Mouse (Mus musculus): ENCODE results near the gene Fastkd5.
"Not testable (repeated sequence)": the region's sequence is repeated elsewhere in the genome, so short reads cannot be mapped to it uniquely, and the experiment has no call there.

The Fastkd5 gene

DNA sequence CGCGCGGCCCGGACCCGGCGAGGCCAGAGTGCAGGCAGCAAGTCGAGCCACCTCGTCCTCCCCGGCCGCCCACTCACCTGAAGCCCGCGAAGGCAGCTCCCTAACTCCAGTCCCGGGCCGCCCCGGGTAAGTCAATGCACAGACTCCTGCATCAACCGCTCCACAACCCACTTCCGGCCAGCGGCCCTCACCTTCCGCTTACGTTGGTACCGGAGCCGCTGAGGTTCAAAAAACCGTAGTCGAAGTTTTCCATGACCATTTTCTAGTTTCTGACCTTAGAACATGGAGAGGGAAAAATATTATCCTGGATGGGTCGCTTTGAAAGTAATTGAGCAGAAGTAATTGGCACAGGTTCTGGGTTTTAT is at the start of gene Fastkd5, which contains the start of gene Ubox5:
Gene Fastkd5 (minus strand): TSS at position 189 of the 365 bp plus-strand sequence.
Gene Ubox5 (minus strand): TSS at position 200 of the 365 bp plus-strand sequence.
- peak; percentile 84 to 85 for DNase-seq

DNA sequence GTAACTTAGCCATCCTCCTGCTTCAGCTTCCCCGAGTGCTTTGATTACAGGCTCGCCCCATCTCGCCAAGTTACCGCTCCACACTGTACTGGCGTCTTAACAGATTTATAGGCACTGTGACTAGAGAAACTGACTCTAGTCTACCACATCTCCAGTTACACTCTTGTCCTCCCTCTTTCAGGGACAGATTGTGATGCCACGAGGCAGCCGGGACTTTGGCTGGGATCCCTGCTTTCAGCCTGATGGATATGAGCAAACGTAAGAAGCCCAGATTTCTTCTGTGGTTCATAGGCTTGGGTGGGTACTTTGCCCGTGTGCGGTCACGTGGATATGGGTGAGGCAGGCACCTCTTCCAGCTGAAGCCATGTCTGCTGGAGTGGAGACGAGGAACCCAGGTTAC is 49.3 kb upstream of the Fastkd5 start:
- DNase-seq = no peak

DNA sequence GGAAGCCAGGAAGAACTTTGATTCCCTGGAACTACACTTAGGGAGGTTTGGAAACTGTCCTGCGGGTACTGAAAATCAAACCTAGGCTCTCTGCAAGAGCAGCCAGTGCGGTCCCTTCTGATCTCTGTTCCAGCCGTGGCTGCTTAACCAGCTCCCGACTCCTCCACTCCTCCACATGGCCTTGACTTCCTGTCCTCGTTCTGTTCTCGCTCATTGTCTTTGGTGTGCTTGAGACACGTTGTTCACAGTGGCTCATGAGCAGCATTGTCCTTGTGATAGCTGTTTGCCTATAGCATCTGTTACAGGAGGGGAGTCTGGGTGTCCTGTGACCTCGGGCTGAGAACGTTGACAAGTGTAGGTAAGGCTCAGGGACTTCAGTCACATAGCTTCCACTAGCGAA is 47.4 kb upstream of the Fastkd5 start:
- no peak for DNase-seq

DNA sequence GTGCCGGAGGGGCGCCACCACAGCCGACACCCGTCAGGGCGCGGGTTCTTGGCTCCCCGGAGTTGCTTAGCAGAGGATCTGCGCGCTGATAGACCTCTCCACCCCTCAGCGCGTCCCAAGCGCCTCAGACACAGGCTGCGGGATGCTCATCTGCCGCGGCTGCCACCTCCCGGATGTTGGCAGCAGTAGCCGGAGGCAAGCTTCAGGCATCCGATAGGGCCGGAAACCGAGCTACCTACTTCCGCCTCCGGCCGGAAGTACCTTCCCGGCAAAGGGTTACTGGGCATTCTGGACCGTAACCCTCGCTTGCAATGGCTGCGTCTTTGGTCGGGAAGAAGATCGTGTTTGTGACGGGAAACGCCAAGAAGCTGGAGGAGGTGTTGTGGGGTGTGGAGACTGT is 37.7 kb upstream of the Fastkd5 start, which contains the start of gene Itpa:
Gene Itpa (plus strand): TSS at position 52 of the 400 bp plus-strand sequence.
- DNase-seq = peak; percentile 84 to 88

DNA sequence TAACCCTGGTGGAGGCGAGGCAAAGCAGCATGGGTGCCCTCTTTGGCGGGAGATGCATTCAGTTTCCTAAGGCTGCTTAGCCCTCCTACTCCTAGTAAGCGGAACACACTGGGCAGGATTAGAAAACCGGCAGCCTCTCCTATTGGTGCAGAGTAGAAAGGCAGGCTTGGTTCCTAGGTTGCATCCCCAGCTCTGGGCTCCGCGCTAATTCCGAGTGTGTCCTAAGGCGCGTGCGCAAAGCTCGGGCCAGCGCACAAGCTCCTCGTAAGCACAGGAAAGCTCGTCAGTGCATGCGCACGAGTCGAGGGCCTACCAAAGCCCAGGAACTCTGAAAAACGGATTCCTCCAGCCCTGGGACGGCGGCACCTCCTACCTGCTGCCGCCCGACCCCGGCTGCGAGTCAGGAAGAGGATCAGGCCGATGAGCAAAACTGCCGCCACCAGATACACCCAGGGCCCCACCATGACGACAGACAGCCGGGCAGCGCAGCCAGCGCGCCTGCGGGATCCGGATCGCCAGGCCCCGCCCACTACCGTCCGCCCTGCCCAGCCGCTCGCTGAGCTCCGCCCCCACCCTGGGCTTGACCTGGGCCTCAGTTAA is 34.4 kb upstream of the Fastkd5 start, which contains the start of gene Ddrgk1:
Gene Ddrgk1 (minus strand): TSS at position 558 of the 600 bp plus-strand sequence.
- peak; percentile 88 for DNase-seq

DNA sequence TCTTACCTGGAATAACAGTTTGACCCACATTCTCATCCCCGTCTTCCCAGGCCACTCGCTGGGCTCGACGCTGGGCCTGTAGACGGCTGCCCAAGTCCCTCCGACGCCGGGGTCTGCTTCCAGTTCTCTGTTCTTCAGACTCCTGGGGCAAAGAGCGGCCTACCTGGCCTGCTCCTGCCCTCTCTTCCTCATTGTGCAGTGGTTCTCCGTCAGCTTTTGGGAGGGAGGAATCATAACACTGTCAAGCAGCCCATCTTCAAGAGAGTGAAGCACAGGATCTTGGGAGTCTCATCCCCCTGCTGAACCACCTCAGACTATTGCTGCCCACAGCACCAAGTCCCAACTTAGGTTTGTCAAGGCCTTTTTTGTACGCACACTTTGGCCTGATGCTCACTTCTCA is 33.5 kb upstream of the Fastkd5 start:
- DNase-seq = no peak

DNA sequence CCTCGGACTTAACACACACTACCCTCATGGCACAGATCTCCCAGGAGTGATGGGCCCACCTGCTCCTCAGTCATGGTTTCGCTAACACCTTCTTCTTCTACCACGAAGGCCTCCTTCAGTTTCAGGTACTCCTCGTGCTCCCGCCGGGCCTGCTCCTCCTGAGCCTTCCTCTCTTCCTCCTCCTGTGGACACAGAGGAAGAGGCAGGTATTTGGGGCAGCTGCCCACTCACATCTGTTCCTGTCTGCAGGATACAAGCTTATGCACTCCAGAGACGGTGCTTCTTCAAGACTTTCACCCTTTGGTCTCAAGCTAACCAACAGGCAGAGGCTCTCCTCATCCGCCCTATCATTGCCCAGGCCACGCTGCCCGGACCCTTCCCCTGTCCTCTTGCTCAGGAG is 28.7 kb upstream of the Fastkd5 start:
- DNase-seq = no peak

DNA sequence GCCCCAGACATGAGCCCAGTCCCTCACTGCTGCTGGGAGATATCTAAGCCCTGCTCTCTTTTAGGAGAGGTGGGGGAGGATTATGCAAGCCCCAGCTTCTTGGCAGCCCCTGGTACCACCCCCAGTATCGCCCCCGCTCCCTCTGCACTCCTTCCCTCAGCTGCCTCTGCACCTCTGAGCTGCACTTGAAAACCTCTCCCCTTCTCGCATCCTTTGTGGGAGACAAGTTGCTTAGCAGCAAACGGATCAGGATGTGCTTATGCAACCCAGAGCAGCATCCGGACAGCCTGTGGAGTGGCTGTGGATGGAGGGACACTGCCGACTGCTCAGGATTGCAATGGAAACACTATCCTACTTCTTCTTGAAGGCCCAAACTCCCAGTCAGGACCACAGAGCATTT is 27.7 kb upstream of the Fastkd5 start:
- DNase-seq = no peak

DNA sequence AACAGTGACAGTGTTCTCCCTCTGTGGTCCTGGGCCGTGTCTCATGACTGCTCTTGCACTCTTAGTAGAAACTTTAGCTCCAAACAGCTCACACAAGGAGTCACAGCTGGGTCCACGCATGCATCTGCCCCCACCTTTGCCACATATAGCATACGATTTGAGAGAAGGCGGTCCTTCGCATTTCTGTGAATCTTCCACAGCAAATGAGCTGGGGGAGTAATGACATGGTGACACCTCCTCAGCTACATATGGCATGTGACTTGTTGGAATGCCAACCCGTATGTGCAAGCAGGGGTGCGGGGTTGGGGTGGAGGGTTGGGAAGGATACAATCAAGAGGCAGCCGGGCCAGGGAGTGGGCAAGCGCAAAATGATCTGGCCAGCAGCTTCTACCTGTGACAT is 26.7 kb upstream of the Fastkd5 start:
- DNase-seq = no peak

DNA sequence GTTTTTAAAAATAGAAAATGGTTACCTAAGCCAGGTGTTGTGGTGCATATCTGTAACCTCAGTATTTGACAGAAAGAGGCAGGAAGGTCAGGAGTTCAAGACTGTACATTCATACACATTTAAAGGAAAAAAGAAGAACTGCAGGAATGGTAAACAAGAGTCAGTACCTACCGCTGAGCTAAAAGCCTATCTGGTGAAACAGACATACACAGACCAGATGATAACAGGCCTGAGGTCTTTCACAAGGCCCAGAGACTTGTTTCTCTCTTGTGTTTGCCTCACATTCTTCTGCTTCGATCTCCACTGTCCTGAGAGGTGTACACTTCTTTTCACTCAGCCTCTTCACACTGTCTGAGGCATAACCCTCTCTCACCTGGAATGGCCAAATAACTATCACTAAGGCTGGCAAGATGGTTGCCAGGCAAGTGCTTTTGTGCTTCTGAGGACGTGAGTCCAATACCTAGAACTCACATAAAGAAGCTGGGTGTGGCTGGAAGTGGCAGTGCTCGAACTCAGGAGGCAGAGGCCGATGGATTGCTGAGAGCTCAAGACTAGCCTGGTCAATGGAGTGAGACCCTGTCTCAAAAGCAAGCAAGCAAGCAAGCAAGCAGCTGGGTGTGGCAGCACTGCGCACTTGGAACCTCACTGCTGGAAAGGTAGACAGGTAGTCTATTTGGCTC is 26.0 kb upstream of the Fastkd5 start:
- DNase-seq = no peak

DNA sequence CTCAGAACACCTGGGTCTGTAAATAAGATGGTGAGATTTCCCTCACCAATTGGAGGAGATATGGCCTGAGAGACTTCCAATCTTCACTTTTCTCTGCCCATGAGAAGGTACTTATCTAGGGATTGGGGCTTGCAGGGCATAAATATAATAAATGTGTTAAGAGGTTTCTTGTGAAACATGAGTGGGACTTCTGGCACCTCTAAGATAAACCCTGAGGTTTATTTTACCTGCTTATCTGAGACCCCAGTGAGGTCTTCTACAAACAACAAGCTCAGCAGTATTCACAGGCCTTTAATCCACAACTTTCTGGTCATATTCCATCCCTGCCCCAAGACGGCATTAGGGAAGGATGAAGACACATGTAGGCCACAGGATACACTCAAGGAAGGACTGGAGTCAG is 23.9 kb upstream of the Fastkd5 start:
- no peak for DNase-seq

DNA sequence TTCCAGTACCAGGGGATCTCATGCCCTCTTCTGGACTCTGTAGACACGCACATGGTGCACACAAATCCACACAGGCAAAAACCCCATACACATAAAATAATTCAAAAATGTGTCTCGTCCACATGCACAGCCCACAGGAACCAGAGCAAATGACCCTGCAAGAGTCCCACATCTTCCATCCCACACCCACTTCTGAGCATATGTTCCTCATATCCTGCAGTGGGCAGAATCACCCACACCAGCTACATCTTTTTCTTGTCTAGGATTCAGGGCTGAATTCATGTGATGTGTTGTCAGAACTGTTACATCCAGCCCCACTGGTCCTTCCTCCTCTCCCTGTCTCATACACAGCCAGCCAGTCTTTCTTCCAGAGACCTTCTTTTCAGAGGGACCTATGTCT is 23.5 kb upstream of the Fastkd5 start:
- no peak for DNase-seq

DNA sequence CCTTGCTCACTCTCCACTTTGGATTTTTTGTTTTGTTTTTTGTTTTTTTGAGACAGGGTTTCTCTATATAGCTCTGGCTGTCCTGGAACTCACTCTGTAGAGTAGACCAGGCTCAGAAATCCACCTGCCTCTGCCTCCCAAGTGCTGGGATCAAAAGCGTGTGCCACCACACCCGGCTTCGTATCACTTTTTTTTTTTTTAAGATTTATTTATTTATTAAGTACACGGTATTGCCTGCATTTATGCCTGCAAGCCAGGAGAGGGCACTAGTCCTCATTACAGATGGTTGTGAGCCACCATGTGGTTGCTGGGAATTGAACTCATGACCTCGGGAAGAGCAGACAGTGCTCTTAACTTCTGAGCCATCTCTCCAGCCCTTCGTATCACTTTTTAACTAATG is 19.2 kb upstream of the Fastkd5 start:
- not testable (repeated sequence) for DNase-seq

DNA sequence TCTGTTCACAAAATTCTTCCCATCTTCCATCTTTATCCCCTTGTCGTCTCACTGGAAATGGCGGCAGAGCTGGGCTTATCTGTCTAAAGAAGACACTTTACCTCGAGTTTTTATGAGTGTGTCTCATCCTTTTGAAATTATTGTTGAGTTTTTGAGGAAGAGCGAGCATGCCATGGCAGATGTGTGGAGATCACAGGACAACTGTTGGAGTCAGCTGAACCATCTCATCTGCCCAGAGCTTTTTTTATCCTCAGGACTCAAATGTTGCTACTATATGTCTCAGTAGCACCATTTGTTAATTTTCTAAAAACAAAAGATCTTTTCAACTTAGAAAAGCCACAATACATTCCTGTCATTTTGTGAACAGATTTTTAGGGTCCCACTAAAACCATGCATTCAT is 15.4 kb upstream of the Fastkd5 start:
- no peak for DNase-seq

DNA sequence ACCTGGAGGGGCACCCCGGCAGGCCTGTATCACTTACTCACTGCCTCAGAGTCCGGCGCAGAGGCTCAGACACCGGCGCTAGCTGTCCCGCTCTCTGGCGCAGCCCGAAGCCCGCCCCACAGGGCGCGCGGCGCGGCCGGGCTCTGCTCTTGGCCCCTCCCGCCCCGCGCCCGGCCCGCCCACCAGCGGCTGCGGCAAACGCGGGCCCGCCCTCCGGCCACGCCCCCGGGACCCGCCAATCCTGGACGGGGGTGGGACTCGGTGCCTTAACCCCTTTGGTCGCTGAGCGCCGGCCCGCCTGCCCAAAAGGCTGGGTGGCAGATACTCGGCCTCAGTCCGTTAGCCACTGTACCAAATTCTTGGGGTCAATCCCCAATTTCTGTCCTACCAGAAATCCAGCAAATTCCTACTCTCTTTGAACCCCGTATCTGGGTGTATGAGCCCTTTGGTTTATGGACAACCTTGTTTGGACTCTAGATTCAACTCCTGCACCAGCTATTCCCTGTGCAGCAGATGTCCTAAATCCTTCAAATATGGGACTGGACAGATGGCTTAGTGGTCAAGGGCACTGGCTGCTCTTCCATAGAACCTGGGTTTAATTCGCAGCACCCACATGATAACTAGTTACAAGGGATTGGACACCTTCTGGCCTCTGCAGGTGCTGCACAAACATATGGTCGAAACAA is 13.0 kb upstream of the Fastkd5 start, which contains the start of gene Lzts3:
Gene Lzts3 (minus strand): TSS at position 120 of the 686 bp plus-strand sequence.
- DNase-seq = peak; percentile 91 to 92

DNA sequence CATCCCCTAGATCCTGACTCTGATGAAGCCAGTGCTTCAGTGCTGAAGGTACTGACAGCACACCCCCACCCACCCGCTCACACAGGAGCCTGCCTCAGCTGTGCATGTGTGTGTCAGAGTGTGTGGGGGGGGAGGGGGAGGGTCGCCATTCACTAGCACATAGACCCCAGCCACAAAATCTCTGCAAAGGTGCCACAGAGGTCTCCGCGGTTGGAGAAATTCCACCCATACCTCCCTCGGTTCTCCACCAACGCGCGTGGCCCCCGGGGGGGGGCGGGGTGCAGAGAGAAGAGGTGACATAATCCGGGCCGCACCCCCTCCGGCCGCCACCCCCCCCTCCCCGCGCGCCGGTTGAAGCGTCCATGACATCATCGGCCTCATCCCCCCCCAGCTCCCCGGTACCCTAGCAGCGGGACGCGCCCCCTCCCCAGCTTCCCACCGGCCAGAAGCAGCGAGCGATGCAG is 12.4 kb upstream of the Fastkd5 start:
- DNase-seq = no peak

DNA sequence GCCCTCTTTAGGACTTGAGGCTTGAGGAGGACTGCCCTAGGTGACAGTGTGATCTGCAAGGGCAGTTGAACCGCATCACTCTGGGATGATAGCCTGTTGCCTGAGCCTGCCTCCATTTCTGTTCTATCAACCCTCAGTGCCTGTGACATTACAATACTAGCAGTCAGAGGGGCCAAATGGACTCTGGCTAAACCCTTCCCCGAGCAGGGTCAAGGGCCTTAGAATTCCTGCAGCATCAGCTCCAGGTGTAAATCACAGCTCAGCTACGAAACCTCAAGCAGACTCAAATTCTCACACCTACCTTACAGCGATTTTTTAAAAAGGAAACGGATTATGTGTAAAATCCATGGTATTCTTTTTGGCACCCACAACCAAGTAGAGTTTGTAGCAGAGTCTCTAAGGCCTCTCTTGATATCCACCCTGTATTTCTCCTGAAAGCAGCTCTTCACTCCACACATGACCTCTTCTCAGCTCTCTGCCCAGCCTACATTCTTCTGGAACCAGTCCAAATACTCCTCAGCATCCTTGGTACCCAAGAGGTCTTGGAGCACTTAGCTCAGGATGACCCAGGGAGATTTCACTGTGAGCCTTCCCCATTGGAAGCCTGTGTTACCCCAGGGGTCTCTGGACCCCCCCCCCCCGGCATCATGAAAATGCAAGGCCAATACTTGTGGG is 11.7 kb upstream of the Fastkd5 start:
- DNase-seq = no peak

DNA sequence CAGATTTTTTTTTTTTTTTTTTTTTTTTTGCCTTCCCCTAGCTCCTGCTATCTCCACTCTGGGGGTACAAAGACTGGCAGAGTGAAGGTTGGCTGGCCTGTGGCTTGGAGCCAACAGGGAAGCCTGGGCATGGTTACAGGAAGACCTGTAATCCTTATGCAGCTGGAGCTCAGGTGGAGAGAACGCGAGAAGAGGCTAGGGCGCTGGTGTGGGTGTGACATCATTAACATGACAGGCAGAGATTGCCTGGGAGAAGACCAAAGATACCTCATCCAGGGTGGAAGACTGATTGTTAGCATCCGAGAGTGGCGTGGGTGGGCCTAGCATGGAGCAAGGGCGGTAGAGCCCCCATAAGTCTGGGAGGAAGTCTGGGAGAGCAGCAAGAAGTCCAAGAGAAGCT is 9.4 kb upstream of the Fastkd5 start:
- no peak for DNase-seq

DNA sequence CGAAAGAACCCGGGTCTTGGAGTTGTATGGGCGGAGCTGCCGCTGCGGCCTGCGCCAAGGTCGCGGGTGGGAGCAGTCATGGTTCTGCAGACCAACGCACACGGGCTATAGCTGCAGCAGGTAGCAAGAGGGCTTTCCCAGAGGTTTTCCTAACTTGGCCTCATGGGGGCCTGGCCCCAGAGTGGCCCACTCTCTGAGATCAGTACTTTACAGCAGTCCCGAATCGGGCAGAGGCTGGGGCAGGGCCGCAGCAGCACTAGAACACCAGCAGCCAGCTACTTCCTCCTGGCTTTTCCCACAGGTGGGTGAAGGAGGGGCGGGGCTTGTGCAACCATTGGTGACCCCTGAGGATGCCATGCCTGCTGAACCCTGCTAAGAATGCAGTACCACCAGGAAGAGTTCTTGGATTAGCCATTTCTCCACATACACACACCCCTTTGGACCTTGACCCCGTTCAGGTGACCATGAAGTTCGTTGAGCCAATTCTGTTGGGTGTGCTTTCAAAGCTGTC is 8.3 kb upstream of the Fastkd5 start:
- no peak for DNase-seq

DNA sequence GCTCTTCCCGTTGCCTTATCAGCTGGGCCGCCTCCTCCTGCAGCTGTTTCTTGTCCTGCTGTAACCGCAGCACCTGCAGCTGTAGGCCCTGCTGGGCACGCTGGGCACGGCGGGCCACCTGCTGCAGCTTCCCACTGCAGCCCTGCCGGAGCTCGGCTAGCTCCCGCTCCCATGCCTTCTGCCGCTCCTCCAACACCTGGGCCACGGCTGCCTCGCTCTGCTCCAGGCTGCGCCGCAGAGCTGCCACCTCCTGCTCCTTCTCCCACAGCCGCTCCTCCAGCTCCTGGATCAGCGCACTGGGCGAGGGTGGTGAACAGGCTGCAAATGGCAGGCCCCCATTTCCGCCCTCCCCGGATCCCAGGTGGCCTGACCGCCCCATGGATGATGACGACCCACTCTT is 6.0 kb upstream of the Fastkd5 start:
- DNase-seq = peak; percentile 78 to 89

DNA sequence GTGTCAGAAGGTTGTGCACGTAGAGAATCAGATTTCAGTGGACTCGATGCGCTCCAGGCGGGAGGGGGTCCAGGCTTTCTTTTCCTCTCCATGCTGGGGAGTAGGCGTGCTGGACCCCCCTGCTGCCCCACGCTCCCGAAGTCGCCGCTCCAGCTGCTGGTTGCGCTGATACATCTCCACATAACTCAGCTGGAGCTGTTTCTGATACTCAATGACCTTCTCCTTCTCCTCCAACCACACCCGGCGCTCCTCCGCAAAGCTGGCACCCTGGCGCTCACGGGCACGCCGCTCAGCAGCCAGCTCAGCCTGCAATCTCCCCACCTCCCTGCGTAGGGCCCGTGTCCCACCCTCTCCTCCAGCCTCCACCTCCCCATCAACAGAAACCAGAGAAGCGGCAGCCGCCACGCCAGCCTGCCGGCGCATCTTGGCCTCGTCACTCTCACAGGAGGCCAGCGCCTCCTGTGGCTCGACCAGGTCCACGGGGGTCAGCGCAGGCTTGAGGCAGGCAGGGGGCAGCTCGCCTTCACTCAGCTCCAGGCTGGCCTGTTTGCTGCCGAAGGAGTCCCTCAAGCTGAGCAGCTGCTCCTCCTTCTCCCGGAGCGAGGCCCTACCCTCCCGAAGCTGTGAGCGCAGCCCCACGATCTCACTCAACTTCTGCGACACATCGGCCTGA is 5.0 kb upstream of the Fastkd5 start:
- DNase-seq = peak; percentile 41 to 54

DNA sequence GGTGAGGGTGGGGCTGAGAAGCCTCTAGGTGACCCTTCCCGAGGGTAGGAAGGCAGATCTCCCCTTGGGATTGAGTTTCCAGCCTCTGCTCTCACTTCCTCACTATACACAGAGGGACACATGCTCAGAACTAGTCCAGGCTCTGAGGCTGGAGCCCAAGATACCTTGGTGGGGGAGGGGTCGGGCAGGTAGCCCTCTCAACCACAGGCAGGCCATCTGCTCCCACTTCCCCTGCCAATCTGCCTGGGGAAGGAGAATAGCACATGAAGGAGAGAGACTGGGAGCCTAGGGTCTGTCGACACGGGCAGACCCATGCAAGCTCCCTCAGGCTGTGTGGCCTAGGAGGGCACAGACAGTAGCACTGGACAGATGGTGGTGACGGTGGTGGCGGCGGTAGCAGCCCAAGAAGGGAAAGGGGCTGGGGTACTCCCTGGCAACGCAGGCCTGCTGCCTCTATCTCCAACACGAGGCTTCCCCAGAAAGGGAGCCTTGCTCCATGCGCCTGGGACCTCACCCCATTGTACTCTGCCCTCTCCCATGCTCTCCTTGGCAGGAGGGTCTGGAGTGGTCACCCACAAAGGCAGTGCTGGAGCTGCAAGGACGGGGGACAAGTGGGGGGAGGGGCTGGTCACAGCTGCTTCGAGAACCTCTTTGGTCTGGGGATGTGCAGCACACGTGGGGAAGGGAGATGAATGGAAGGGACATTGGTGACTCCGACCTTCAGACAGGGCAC is 4.3 kb upstream of the Fastkd5 start:
- no peak for DNase-seq
